1 mouse cellular context compared by ENCODE assay signal in the genomic region with DNA sequence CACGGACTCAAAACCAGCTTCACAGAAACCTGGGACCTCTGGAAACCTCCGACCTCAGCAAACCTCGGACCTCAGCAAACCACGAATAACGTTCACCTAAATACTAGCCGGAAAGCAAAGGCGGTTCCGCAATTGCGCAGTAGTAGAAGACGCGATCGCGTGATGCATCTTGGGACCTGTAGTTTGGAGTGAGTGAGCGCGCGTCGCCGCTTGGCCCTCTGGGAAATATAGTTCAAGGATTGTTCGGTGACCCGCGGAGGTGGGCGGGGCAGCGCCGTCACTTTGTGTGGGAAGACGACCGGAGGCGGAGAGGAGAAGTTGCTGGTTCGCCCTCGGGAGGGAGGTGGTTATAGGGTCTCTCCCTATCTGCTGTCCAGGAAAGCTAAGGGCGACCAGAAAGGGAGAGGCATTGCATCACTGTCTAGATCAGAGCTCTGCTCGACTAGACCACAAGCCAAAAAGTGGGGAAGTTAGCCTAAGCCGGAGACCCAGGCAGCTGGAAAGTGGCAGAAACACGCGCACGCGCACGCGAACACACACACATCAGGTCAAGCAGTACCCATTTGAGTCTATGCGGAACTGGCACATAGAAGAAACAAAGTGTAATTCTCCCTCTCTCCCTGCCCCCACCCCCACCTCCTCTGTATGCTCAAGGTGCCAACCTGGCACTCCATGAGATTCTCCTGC.
TF ChIP-seq lines count a peak whose summit lies in the region.

A gene (minus strand): TSS at position 179 of the 687 bp plus-strand sequence.

TF ChIP-seq in myocyte, 11 proteins besides CTCF, POLR2A, EP300 and RAD21 (continued from another document):
- TF ChIP-seq REST (IDR thresholded peaks at IDR 0.05; ENCODE audit: insufficient read depth, insufficient read length) (no peak), CEBPB (IDR thresholded peaks at IDR 0.05; ENCODE audit: insufficient read depth, poor library complexity, severe bottlenecking) (no peak)
